Mouse (Mus musculus) thymus, adult 2 months (tissue): ENCODE data around the gene Sc5d. TPM values are rescaled to one million over a fixed set of nuclear protein-coding genes. Genes with fewer than 3 reads are reported as not detected.

Experiments
- DNase-seq: peaks from one replicate; pipeline ENCODE4 v3.0.0; 2021
- H3K27ac ChIP-seq: fragments of 200-500 bp; 2 replicates; pipeline ENCODE4 v1.5.1; 2012; ENCODE audit warnings: low read length, control low read depth; ENCODE audit not compliant: control insufficient read depth, insufficient read depth
- H3K27me3 ChIP-seq: fragments of 200-500 bp; 2 replicates; pipeline ENCODE4 v1.6.1; 2012; ENCODE audit warnings: mild to moderate bottlenecking, low read length, moderate library complexity, mixed read lengths; ENCODE audit not compliant: control insufficient read depth, insufficient read depth
- H3K36me3 ChIP-seq: fragments of 200-500 bp; 2 replicates; pipeline ENCODE4 v1.6.1; 2012; ENCODE audit warnings: mild to moderate bottlenecking, low read length, moderate library complexity; ENCODE audit not compliant: control insufficient read depth, insufficient read depth
- H3K4me1 ChIP-seq: fragments of 200-500 bp; replicated peaks from 2 replicates; pipeline ENCODE4 v1.6.1; 2012; ENCODE audit warnings: low read length; ENCODE audit not compliant: control insufficient read depth, insufficient read depth
- H3K4me3 ChIP-seq: fragments of 200-500 bp; 2 replicates; pipeline ENCODE4 v1.5.1; 2012; ENCODE audit warnings: mild to moderate bottlenecking, low read length, control low read depth, moderate library complexity; ENCODE audit not compliant: control insufficient read depth, insufficient read depth
- CTCF ChIP-seq: fragments of 200-500 bp; IDR thresholded peaks from 2 replicates; pipeline ENCODE4 v1.5.1; 2012; ENCODE audit warnings: mild to moderate bottlenecking, control low read depth, low read length, moderate library complexity, borderline replicate concordance; ENCODE audit not compliant: control insufficient read depth, poor library complexity, insufficient read depth; ENCODE audit errors: extremely low read depth
- POLR2A ChIP-seq: fragments of 200-500 bp; IDR thresholded peaks from 2 replicates; pipeline ENCODE4 v1.6.1; 2012; ENCODE audit warnings: mild to moderate bottlenecking, low read length, control low read depth, moderate library complexity; ENCODE audit not compliant: control insufficient read depth, poor library complexity, insufficient read depth; ENCODE audit errors: extremely low read depth
- WGBS: fragments of 180-500 bp; shearing (Covaris S2); methylation state at CpG from one replicate; pipeline ENCODE4 v1.1.7; 2018; 5-methylcytosine and 5-hydroxymethylcytosine counted together
- polyA plus RNA-seq: library from polyadenylated mRNA; depleted of rRNA; stranded (reverse); fragments of >200 nt; gene quantifications from 2 replicates; pipeline ENCODE4 v1.2.3, GENCODE M21; 2012

Sc5d gene
- polyA plus RNA-seq, 1 experiment = 60.6 TPM

DNA sequence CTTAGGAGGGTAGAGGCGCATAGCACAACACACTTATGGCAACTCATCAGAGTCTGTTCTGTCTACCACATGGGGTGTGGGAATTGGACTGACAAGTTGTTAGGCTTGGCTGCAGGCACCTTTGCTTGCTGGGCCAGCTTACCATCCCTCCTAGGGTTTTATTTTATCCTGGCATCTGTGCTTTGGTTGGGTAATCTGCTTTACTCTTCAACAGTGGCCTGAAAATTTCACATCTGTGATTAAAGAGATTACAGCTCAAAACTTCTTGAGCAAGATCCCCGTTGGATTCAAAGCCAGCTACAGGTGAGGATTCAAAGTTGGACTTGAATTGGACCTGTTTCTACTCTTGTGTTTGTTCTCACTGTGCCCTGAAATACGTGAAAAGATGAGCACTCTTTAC lies 29.5 kb upstream of the Sc5d start:
- Histone ChIP-seq H3K36me3 (no peaks in the 10 kb centered on the region), H3K4me3 (no peak overlapping the region), H3K27me3 (no peaks in the 10 kb centered on the region), H3K4me1 (no peaks in the 10 kb centered on the region), H3K27ac (no peak overlapping the region)
- TF ChIP-seq CTCF = no peak
- no peak for TF ChIP-seq POLR2A
- 92% methylated on average over 3 of the region's 3 CpGs for WGBS
- no peak for DNase-seq

DNA sequence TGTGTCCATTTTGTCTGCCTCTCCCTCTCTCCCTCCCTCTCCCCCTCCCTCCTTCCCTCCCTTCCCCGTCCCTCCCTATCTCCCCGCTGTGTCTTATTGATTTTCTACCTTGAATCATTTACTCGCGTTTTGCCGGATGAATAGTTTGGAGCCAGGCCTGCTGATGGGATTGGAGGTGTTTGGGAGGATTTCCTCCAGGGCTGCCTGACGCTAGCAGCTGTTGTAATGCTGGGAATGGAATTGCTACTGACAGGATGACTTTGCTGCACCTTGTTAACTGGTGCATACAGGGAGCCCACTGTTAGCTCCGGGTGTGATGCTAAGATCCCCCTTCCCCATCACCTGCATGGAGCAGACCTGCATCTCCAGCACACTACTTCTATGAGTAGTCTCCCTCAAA lies 29.0 kb upstream of the Sc5d start:
- Histone ChIP-seq H3K27me3 (no peaks in the 10 kb centered on the region), H3K27ac (no peak overlapping the region), H3K4me1 (no peaks in the 10 kb centered on the region), H3K36me3 (no peaks in the 10 kb centered on the region), H3K4me3 (no peak overlapping the region)
- DNase-seq = no peak
- TF ChIP-seq CTCF (no peak), POLR2A (no peak)
- WGBS = 87% methylated on average over 7 of the region's 7 CpGs

DNA sequence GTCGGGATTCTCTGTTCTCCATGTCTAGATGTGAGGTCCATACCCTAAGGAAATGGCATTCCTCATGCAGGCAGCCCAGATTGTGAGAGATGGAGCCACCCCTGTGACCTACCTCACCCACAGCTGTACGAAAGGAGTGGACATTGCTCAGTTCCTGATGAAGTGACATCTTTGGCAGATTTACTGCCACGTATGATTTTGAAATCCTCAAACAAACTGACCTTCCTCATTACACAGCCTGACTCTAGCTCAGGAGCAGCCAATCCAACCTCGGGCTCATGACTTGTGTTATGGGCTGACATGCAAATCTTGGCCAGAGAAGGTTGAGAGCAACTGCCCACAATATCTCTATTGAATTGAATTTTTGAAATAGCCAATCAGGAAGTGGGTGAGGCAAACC lies 15.6 kb upstream of the Sc5d start:
- WGBS = 73% methylated on average over 4 of the region's 4 CpGs
- TF ChIP-seq POLR2A = no peak
- TF ChIP-seq CTCF = no peak
- H3K27ac ChIP-seq = no peak overlapping the region
- H3K36me3 ChIP-seq = no peaks in the 10 kb centered on the region
- H3K4me3 ChIP-seq = no peak overlapping the region
- DNase-seq = no peak
- no peaks in the 10 kb centered on the region for H3K4me1 ChIP-seq
- H3K27me3 ChIP-seq = no peaks in the 10 kb centered on the region

DNA sequence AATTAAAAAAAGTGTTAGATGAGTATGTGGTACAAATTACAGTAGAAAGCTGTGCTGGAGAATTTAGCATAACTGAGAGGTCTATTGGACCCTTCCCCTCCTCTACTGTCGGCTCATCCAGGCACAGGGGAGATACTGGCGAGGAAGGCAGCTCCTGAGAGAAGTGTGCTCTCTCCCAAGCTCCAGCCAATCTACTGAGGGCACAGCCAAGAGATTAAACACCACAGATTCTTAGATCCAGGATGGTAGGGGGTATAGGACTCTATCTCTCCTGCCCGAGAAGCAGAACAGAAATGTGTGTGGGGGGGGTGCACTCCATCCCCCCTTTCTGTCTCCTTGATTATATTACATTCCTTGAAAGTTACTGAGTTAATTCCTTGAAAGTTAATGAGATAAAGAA lies 14.0 kb upstream of the Sc5d start:
- H3K36me3 ChIP-seq = no peaks in the 10 kb centered on the region
- H3K27ac ChIP-seq = no peak overlapping the region
- 94% methylated on average over 3 of the region's 3 CpGs for WGBS
- H3K27me3 ChIP-seq = no peaks in the 10 kb centered on the region
- H3K4me1 ChIP-seq = no peaks in the 10 kb centered on the region
- no peak overlapping the region for H3K4me3 ChIP-seq
- DNase-seq = no peak
- TF ChIP-seq POLR2A (no peak), CTCF (no peak)

DNA sequence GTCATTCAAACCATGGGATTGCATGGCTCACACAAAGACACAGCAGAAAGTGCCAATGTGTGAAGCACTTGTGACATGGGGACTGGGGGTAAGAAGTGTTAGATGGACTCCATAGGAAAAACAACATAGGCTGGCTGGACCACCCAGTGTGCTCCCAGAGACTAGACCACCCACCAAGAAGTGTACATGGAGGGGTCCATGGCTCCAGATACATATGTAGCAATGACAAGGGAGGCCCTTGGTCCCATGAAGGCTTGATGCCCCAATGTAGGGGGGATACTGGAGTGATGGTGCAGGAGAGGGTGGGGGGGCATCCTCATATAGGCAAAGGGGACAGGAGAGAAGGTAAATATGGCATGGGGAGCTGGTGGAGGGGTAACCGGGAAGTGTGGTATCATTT lies 13.6 kb upstream of the Sc5d start:
- no peak for TF ChIP-seq CTCF
- TF ChIP-seq POLR2A = no peak
- Histone ChIP-seq H3K36me3 (no peaks in the 10 kb centered on the region), H3K4me3 (no peak overlapping the region), H3K27me3 (no peaks in the 10 kb centered on the region), H3K27ac (no peak overlapping the region), H3K4me1 (no peaks in the 10 kb centered on the region)
- WGBS = 95% methylated on average over 1 of the region's 1 CpGs
- DNase-seq = no peak

DNA sequence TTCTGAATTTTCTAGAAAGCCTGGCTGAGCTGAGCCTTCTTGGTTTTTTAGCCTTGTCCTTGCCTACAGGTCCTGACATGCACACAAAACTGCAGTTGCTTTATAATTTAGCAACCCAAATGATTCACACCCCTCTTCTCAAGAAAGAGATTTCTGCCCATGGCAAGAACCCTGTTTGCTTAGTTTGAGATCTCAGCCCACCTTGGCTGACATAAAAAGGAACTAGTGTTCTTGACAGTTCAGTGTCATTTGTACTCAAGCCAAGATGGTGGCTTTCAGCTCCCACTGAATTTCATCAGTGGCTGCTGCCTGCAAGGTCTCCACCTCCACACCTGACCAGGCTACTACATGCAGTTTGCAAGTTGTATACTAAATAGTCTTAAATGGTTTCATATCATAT lies 13.1 kb upstream of the Sc5d start:
- no peak overlapping the region for H3K4me3 ChIP-seq
- H3K4me1 ChIP-seq = no peaks in the 10 kb centered on the region
- DNase-seq = no peak
- no peak for TF ChIP-seq POLR2A
- TF ChIP-seq CTCF = no peak
- no peak overlapping the region for H3K27ac ChIP-seq
- H3K36me3 ChIP-seq = no peaks in the 10 kb centered on the region
- H3K27me3 ChIP-seq = no peaks in the 10 kb centered on the region

DNA sequence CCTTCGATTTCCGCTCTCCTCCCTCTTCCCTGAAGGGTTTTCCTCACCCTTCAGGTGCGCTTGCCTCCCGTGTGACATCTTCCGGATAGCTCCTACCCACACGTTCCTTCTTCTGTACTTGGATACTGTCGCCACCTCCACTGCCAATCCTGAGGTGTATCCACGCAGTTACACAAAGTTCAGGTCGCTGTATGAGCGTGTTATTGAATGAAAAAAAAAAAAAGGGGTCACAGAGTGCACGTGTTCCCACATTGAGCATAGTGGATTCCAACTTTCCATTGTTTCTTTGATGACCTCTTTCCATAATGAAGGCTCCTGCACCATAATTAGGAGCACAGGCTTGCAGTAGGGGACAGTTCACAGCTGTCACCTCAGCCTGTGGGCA lies 11.7 kb upstream of the Sc5d start:
- no peaks in the 10 kb centered on the region for H3K36me3 ChIP-seq
- no peak overlapping the region for H3K4me3 ChIP-seq
- TF ChIP-seq POLR2A = no peak
- TF ChIP-seq CTCF = no peak
- no peak overlapping the region for H3K27ac ChIP-seq
- 83% methylated on average over 11 of the region's 11 CpGs for WGBS
- H3K4me1 ChIP-seq = no peaks in the 10 kb centered on the region
- no peaks in the 10 kb centered on the region for H3K27me3 ChIP-seq
- no peak for DNase-seq
